Mouse (Mus musculus): Measurements from ENCODE around the gene Aadat. TPM values are rescaled to one million over a fixed set of nuclear protein-coding genes. Genes with fewer than 3 reads are reported as not detected.

Aadat gene
- not detected in 2 replicates for total RNA-seq (2023)

DNA sequence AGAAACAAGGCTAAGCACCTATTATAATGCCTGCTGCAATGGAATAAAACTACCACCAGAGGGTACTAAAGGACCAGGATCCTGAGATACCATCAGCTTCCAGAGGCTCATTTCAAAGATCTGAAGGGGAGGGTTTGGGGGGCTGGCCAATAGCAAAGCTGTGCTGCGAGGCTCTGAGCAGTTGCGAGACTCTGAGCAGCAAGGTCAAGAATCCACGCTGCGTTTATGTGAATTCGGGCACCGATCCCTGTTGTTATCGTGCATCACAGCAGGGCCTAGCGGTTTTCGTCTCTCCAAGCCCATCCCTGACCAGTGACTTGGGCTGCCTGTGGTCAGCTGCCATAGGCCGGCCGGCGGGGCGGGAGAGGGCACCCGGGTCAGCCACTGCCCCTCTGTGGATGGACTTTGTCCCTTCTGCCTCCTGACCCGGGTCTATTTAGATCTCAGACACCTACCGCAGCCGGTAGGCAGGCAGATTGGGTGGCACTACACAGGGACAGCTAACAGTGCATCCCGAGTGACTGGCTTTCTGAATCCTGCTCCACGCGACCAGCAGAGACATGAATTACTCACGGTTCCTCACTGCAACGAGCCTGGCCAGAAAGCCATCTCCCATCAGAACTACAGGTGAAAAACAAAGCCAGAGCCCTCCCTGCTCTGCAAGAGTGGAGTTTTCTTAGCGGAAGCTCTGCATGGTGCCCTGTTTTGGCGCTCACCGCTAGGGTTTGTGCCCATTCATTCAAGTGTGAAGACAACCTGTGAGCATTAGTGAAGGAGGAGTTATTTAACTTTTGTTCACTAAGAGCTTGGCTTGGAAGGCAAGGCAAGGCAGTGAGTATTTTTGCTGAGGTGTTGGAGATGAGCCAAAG is at the start of gene Aadat:
Gene Aadat (plus strand): TSS at position 280 of the 869 bp plus-strand sequence.

DNA sequence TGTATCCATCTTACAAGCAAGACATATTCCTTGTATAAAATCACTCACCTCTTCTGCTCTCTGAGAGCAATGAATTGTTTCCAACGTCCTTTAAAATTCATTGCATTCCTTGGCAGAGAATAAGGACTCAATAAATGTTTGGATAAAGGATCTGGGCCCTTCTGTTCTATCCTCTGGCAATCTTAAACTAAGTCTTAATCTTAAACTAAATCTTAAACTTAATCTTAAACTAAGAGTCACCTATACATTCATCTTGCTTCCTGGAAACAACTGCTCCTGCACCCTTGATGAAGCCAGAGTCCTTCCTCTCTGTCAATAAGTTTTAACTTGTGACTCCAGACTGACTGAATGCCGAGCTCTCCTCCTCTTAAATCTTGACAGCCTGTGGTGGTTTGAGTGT is 2.6 kb upstream of the Aadat start, which contains the start of gene Gm10283:
Gene Gm10283 (minus strand): TSS at position 101 of the 400 bp plus-strand sequence.

Other genes with a start within 250 kb of the Aadat start
- gene Gm10283, start 2.7 kb upstream of the Aadat start, total RNA-seq (2023): not detected in 2 replicates
- 1.1 and 2.3 TPM in 2 replicates for gene Mfap3l, start 126.9 kb downstream of the Aadat start, total RNA-seq (2023)